ENCODE assay signal across 22 mouse cellular contexts in genomic region chr17:45320074-45320473, GRCm38 (mm10).
DNase-seq lines count a peak whose midpoint lies in the region; ATAC-seq and TF ChIP-seq lines count a peak whose summit lies in the region.
"Had no signal": no experiment of that assay in that cellular context is flagged by ENCODE, and none has a peak within 500 bp of the region (broad histone marks: within the 10 kb centered on the region; RNA-seq: fewer than 3 reads in every experiment).

No protein-coding gene starts in this region.

- H3K27me3 ChIP-seq in spleen, adult 2 months (ENCODE audit: control insufficient read depth, insufficient read depth, low read length): no peaks in the 10 kb centered on the region
- H3K27me3 ChIP-seq in intestine, embryonic 16.5 days (replicated peaks; ENCODE audit: control insufficient read depth, insufficient read depth, low read length): no peaks in the 10 kb centered on the region; the same call in 1 of the 2 replicates
- H3K27me3 ChIP-seq: forebrain, embryonic 12.5 days; hindbrain, embryonic 15.5 days; neural tube, embryonic 13.5 days had no signal

- no peak overlapping the region for H3K27ac ChIP-seq in spleen, adult 2 months (ENCODE audit: insufficient read depth, low read length)
- no peak overlapping the region for H3K27ac ChIP-seq in intestine, embryonic 16.5 days (ENCODE audit: low read length)
- H3K27ac ChIP-seq: forebrain, embryonic 12.5 days; hindbrain, embryonic 15.5 days; kidney, embryonic 15.5 days; left cerebral cortex, adult 2 months; liver, embryonic 14.5 days; neural tube, embryonic 13.5 days had no signal

- no peak for ATAC-seq in intestine, embryonic 16.5 days

- no peak overlapping the region for H3K9ac ChIP-seq in intestine, embryonic 16.5 days (ENCODE audit: low read depth, low read length)
- H3K9ac ChIP-seq: forebrain, embryonic 12.5 days; hindbrain, embryonic 15.5 days; kidney, embryonic 15.5 days; limb, embryonic 15.5 days; liver, embryonic 14.5 days; lung, embryonic 14.5 days; neural tube, embryonic 13.5 days had no signal

- no peaks in the 10 kb centered on the region for H3K36me3 ChIP-seq in spleen, adult 2 months (ENCODE audit: control insufficient read depth, insufficient read depth, low read length)
- H3K36me3 ChIP-seq in intestine, embryonic 16.5 days (ENCODE audit: control insufficient read depth, insufficient read depth, low read length): no peaks in the 10 kb centered on the region
- H3K36me3 ChIP-seq: forebrain, embryonic 12.5 days; hindbrain, embryonic 15.5 days; kidney, embryonic 15.5 days; limb, embryonic 15.5 days; neural tube, embryonic 13.5 days had no signal

- H3K4me1 ChIP-seq in spleen, adult 2 months (ENCODE audit: control insufficient read depth, insufficient read depth, insufficient read length): no peaks in the 10 kb centered on the region; the same call in 1 of the 2 replicates
- H3K4me1 ChIP-seq in intestine, embryonic 16.5 days (ENCODE audit: control insufficient read depth, insufficient read depth, low read length): no peaks in the 10 kb centered on the region
- H3K4me1 ChIP-seq: forebrain, embryonic 12.5 days had no signal

- WGBS in spleen, adult 2 months: 12% methylated on average over 7 of the region's 7 CpGs
- WGBS in intestine, embryonic 16.5 days: 52% methylated on average over 7 of the region's 7 CpGs

- peak in 1 of 2 experiments; percentile 7 for DNase-seq in spleen, adult 2 months (ENCODE audit: low read depth in 1 of 2, low spot score in 2 of 2)
- no peak for DNase-seq in spleen, adult 12 weeks (ENCODE audit: low spot score)
- DNase-seq in CD4-positive helper T cell, adult 2 months (ENCODE audit: low read depth, low spot score): peak; percentile 59
- DNase-seq in T-cell, adult 2 months (ENCODE audit: low spot score): peak; percentile 5
- DNase-seq in natural killer cell, adult 2 months (ENCODE audit: low spot score in 2 of 2): peak; percentile 7 to 11
- no peak for DNase-seq in c-Kit-positive CD71-positive TER-119-positive erythroid progenitor cells, embryonic 14.5 days (ENCODE audit: low spot score)
- DNase-seq: adrenal gland, postnatal 25 days; cerebellum, adult 11 months; gastrocnemius, postnatal 25 days; heart, postnatal 36 days; lung, embryonic 14.5 days; midbrain, embryonic 14.5 days; retina, postnatal 1 day; right cerebral cortex, postnatal 25 days had no signal

- H3K9me3 ChIP-seq in intestine, embryonic 16.5 days (ENCODE audit: control insufficient read depth, low read length): peaks cover 2% of the 10 kb centered on the region; the same call in 1 of the 2 replicates
- H3K9me3 ChIP-seq: forebrain, embryonic 12.5 days; hindbrain, embryonic 15.5 days; kidney, embryonic 15.5 days; limb, embryonic 15.5 days; neural tube, embryonic 13.5 days had no signal

- no peak for TF ChIP-seq POLR2A in spleen, adult 2 months (IDR thresholded peaks at IDR 0.05; ENCODE audit: low read depth, low read length)

- peak overlapping the region; percentile 52; the same call in 1 of the 2 replicates for H3K4me3 ChIP-seq in spleen, adult 2 months (ENCODE audit: extremely low read depth, insufficient read depth, insufficient read length)
- no peak overlapping the region for H3K4me3 ChIP-seq in intestine, embryonic 16.5 days (ENCODE audit: low read length)
- H3K4me3 ChIP-seq: forebrain, embryonic 12.5 days; hindbrain, embryonic 15.5 days; kidney, embryonic 15.5 days; left cerebral cortex, adult 2 months; limb, embryonic 15.5 days; neural tube, embryonic 13.5 days had no signal

- no peak for TF ChIP-seq CTCF in spleen, adult 2 months (IDR thresholded peaks at IDR 0.05; ENCODE audit: extremely low read depth, insufficient read depth, insufficient read length, insufficient replicate concordance)

- no peak overlapping the region for H3K4me2 ChIP-seq in intestine, embryonic 16.5 days (ENCODE audit: low read depth, low read length)
- H3K4me2 ChIP-seq: forebrain, embryonic 12.5 days; hindbrain, embryonic 15.5 days; kidney, embryonic 15.5 days; lung, embryonic 14.5 days; neural tube, embryonic 13.5 days had no signal

Comparison
In these comparisons a context has a peak if more than half of its experiments do, and no peak if none do; other contexts are left out.
1. DNase-seq: peak in CD4-positive helper T cell, adult 2 months (single experiment), T-cell, adult 2 months (single experiment) and natural killer cell, adult 2 months (2 of 2); none in spleen, adult 12 weeks (single experiment) and c-Kit-positive CD71-positive TER-119-positive erythroid progenitor cells, embryonic 14.5 days (single experiment).